Comparison of ENCODE assay signal across 20 mouse cellular contexts in the genomic region with DNA sequence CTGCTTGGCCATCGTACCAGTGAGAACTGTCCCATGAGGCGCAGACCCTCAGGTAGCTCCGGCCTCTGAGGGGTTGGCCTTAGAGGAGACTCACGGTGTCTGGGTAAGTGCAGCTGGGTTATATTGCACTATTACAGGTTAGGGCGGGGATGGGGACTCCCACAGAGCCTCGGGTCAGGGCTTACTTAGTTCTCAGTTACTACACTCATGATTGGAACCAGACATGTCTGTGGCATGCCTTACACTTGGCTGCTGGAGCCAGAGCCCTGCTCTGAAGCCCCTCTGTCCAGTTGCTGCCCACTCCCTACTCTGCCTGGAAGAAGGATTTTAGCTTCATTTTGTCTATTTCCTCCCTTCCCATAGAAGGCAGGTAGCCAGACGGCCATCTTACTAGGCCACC. TPM values are rescaled to one million over a fixed set of nuclear protein-coding genes. Genes with fewer than 3 reads are reported as not detected.
DNase-seq lines count a peak whose midpoint lies in the region; ATAC-seq lines count a peak whose summit lies in the region.
"Had no signal": no experiment of that assay in that cellular context is flagged by ENCODE, and none has a peak within 500 bp of the region (broad histone marks: within the 10 kb centered on the region; RNA-seq: fewer than 3 reads in every experiment).

No protein-coding gene starts in this region.

- H3K36me3 ChIP-seq in hindbrain, embryonic 10.5 days, result no peaks in the 10 kb centered on the region
- H3K36me3 ChIP-seq in hindbrain, embryonic 11.5 days (ENCODE audit: control insufficient read depth, insufficient read depth, low read length), result no peaks in the 10 kb centered on the region
- H3K36me3 ChIP-seq in embryonic facial prominence, embryonic 10.5 days (replicated peaks), result no peaks in the 10 kb centered on the region
- H3K36me3 ChIP-seq in limb, embryonic 11.5 days (ENCODE audit: control insufficient read depth, insufficient read depth, low read length), result no peaks in the 10 kb centered on the region
- H3K36me3 ChIP-seq: embryonic facial prominence, embryonic 13.5 days; G1E; kidney, embryonic 15.5 days; liver, embryonic 13.5 days had no signal

- H3K4me3 ChIP-seq in hindbrain, embryonic 10.5 days, result no peak overlapping the region
- no peak overlapping the region for H3K4me3 ChIP-seq in hindbrain, embryonic 11.5 days (ENCODE audit: low read depth, low read length)
- no peak overlapping the region for H3K4me3 ChIP-seq in embryonic facial prominence, embryonic 10.5 days
- no peak overlapping the region for H3K4me3 ChIP-seq in limb, embryonic 11.5 days (ENCODE audit: low read depth, low read length)
- H3K4me3 ChIP-seq: embryonic facial prominence, embryonic 13.5 days; kidney, embryonic 15.5 days; liver, embryonic 13.5 days had no signal

- H3K4me2 ChIP-seq in hindbrain, embryonic 11.5 days (replicated peaks; ENCODE audit: low read depth, low read length), result no peak overlapping the region
- no peak overlapping the region for H3K4me2 ChIP-seq in limb, embryonic 11.5 days (ENCODE audit: low read depth, severe bottlenecking)
- H3K4me2 ChIP-seq: embryonic facial prominence, embryonic 13.5 days; kidney, embryonic 15.5 days; liver, embryonic 13.5 days; lung, embryonic 14.5 days had no signal

- H3K4me1 ChIP-seq in hindbrain, embryonic 10.5 days (replicated peaks), result peaks cover 93% of the 10 kb centered on the region
- peaks cover 24% of the 10 kb centered on the region for H3K4me1 ChIP-seq in hindbrain, embryonic 11.5 days (replicated peaks; ENCODE audit: control insufficient read depth, insufficient read depth, low read length)
- peaks cover 79% of the 10 kb centered on the region for H3K4me1 ChIP-seq in embryonic facial prominence, embryonic 10.5 days
- H3K4me1 ChIP-seq in limb, embryonic 11.5 days (ENCODE audit: control insufficient read depth, insufficient read depth, low read length), result peaks cover 31% of the 10 kb centered on the region

- H3K27me3 ChIP-seq in hindbrain, embryonic 10.5 days (ENCODE audit: insufficient read depth, poor library complexity, severe bottlenecking), result peaks cover 12% of the 10 kb centered on the region; the same call in 1 of the 2 replicates
- H3K27me3 ChIP-seq in hindbrain, embryonic 11.5 days (ENCODE audit: control insufficient read depth, insufficient read depth, low read length), result no peaks in the 10 kb centered on the region; the same call in 1 of the 2 replicates
- peaks cover 47% of the 10 kb centered on the region for H3K27me3 ChIP-seq in embryonic facial prominence, embryonic 10.5 days (replicated peaks; ENCODE audit: low read depth, poor library complexity, severe bottlenecking)
- H3K27me3 ChIP-seq in limb, embryonic 11.5 days (ENCODE audit: control insufficient read depth, insufficient read depth, low read length), result no peaks in the 10 kb centered on the region

- ATAC-seq in hindbrain, embryonic 11.5 days (ENCODE audit: low FRiP score), result no peak
- ATAC-seq in limb, embryonic 11.5 days (ENCODE audit: insufficient number of reproducible peaks, low FRiP score, low TSS enrichment, low read depth), result peak; percentile 20; the same call in 1 of the 2 replicates
- ATAC-seq: inflammation-experienced regulatory T-cells, adult 6 months had no signal

- peak overlapping the region; percentile 71 for H3K27ac ChIP-seq in hindbrain, embryonic 10.5 days
- H3K27ac ChIP-seq in hindbrain, embryonic 11.5 days (ENCODE audit: low read depth, low read length), result no peak overlapping the region
- peak overlapping the region; percentile 57 for H3K27ac ChIP-seq in embryonic facial prominence, embryonic 10.5 days (replicated peaks)
- 0 out of 2 replicates have a peak overlapping the region, but pooled peaks have one; percentile 18 for H3K27ac ChIP-seq in limb, embryonic 11.5 days (replicated peaks; ENCODE audit: low read depth, low read length)
- H3K27ac ChIP-seq: embryonic facial prominence, embryonic 13.5 days; liver, embryonic 13.5 days had no signal

- intact Hi-C loops in left cerebral cortex, postnatal 36 days (cut with DNase I), result no loop called here

- no peak for DNase-seq in hindbrain, embryonic 10.5 days (ENCODE audit: low spot score)
- DNase-seq in hindbrain, embryonic 11.5 days (ENCODE audit: low spot score), result no peak
- peak; percentile 38 for DNase-seq in ES-CJ7 (ENCODE audit: low read depth, low spot score)
- peak; percentile 50 for DNase-seq in embryonic facial prominence, embryonic 10.5 days (ENCODE audit: low spot score)
- peak; percentile 47 for DNase-seq in limb, embryonic 11.5 days (ENCODE audit: low spot score)
- DNase-seq in urinary bladder, postnatal 36 days (ENCODE audit: low spot score in 2 of 2), result no peak
- DNase-seq in left cerebral cortex, postnatal 36 days (ENCODE audit: low spot score in 2 of 2), result no peak
- DNase-seq: adrenal gland, postnatal 25 days; cerebellum, adult 11 months; cerebellum, postnatal 14 days; gastrocnemius, postnatal 25 days; left cerebral cortex, postnatal 4 days; liver, embryonic 13.5 days; lung, embryonic 14.5 days; lung, postnatal 36 days; right cerebral cortex, postnatal 4 days had no signal

- 78% methylated on average over 7 of the region's 7 CpGs for WGBS in hindbrain, embryonic 10.5 days
- WGBS in hindbrain, embryonic 11.5 days, result 66% methylated on average over 7 of the region's 7 CpGs
- WGBS in embryonic facial prominence, embryonic 10.5 days, result 52% methylated on average over 7 of the region's 7 CpGs
- 28% methylated on average over 7 of the region's 7 CpGs for WGBS in limb, embryonic 11.5 days

- no peaks in the 10 kb centered on the region for H3K9me3 ChIP-seq in hindbrain, embryonic 10.5 days
- H3K9me3 ChIP-seq in hindbrain, embryonic 11.5 days (ENCODE audit: control insufficient read depth, low read length), result no peaks in the 10 kb centered on the region
- no peaks in the 10 kb centered on the region for H3K9me3 ChIP-seq in embryonic facial prominence, embryonic 10.5 days
- no peaks in the 10 kb centered on the region for H3K9me3 ChIP-seq in limb, embryonic 11.5 days (ENCODE audit: control insufficient read depth, low read length)
- H3K9me3 ChIP-seq: embryonic facial prominence, embryonic 13.5 days; G1E; kidney, embryonic 15.5 days; liver, embryonic 13.5 days had no signal

- no peak overlapping the region for H3K9ac ChIP-seq in hindbrain, embryonic 11.5 days (ENCODE audit: low read depth, low read length)
- no peak overlapping the region for H3K9ac ChIP-seq in limb, embryonic 11.5 days (ENCODE audit: low read length)
- H3K9ac ChIP-seq: embryonic facial prominence, embryonic 13.5 days; kidney, embryonic 15.5 days; liver, embryonic 13.5 days; lung, embryonic 14.5 days had no signal

RNA-seq across cellular contexts. Expression of a gene that starts 49.1 kb away (rescaled TPM):
- 8.8 and 17.4 TPM in 2 replicates for polyA plus RNA-seq in hindbrain, embryonic 10.5 days (2016; fragmentation: Nextera tagmentation; extraction: Ambion mirVana)
- 14.6 and 22.1 TPM in 2 replicates for polyA plus RNA-seq in hindbrain, embryonic 11.5 days (2014; fragmentation: Nextera tagmentation; extraction: Ambion mirVana)
- polyA plus RNA-seq in embryonic facial prominence, embryonic 10.5 days (2016; fragmentation: Nextera tagmentation; extraction: Ambion mirVana), result 3.4 and 3.7 TPM in 2 replicates
- polyA plus RNA-seq in limb, embryonic 11.5 days (2014; fragmentation: Nextera tagmentation; extraction: Ambion mirVana), result 0.75 and 0.87 TPM in 2 replicates
- 10 to 100 TPM; 66.5 to 87.4 TPM for total RNA-seq in left cerebral cortex, postnatal 36 days (2021)

Comparison
In these comparisons a context has a peak if more than half of its experiments do, and no peak if none do; other contexts are left out.
1. DNase-seq: peak in ES-CJ7 (single experiment), embryonic facial prominence, embryonic 10.5 days (single experiment) and limb, embryonic 11.5 days (single experiment); none in hindbrain, embryonic 10.5 days (single experiment), hindbrain, embryonic 11.5 days (single experiment), urinary bladder, postnatal 36 days (0 of 2) and left cerebral cortex, postnatal 36 days (0 of 2).